Mouse (Mus musculus): ENCODE results near the gene Rfx8. TPM values are rescaled to one million over a fixed set of nuclear protein-coding genes. Genes with fewer than 3 reads are reported as not detected.
"Not testable (repeated sequence)": the region's sequence is repeated elsewhere in the genome, so short reads cannot be mapped to it uniquely, and the experiment has no call there.

The Rfx8 gene
- total RNA-seq, 2 experiments from 2014 or later: not detected

- intact Hi-C loops (cut with DNase I): no loop called here
- no peak for DNase-seq
Measured at GRCm38 (mm10) chr1:39698456-39698855, 22.3 kb downstream of the Rfx8 start.

GRCm38 (mm10) chr1:39695198-39695597 is 25.6 kb downstream of the Rfx8 start:
- intact Hi-C loops (cut with DNase I): no loop called here
- DNase-seq: no peak

- intact Hi-C loops (cut with DNase I): no loop called here
- DNase-seq: no peak
Measured at GRCm38 (mm10) chr1:39694756-39695155, 26.0 kb downstream of the Rfx8 start.

GRCm38 (mm10) chr1:39691974-39692373 is 28.8 kb downstream of the Rfx8 start:
- no peak for DNase-seq
- intact Hi-C loops (cut with DNase I): no loop called here

- intact Hi-C loops (cut with DNase I): no loop called here
Measured at GRCm38 (mm10) chr1:39691061-39691460, 29.7 kb downstream of the Rfx8 start.

GRCm38 (mm10) chr1:39688573-39688972 is 32.2 kb downstream of the Rfx8 start:
- no peak for DNase-seq
- intact Hi-C loops (cut with DNase I): loop anchor here (5.0 kb wide), 2 partner anchors 249 to 289 kb away; no protein-coding TSS in a partner anchor

More at GRCm38 (mm10) chr1:39691061-39691460, 29.7 kb downstream of the Rfx8 start:
- DNase-seq: no peak

- DNase-seq: no peak
- intact Hi-C loops (cut with DNase I): loop anchor here (5.0 kb wide), 2 partner anchors 250 to 290 kb away; no protein-coding TSS in a partner anchor
Measured at GRCm38 (mm10) chr1:39687279-39687678, 33.5 kb downstream of the Rfx8 start.

- intact Hi-C loops (cut with DNase I): loop anchor here (1.0 to 5.0 kb wide), 3 partner anchors 72 to 291 kb away; no protein-coding TSS in a partner anchor
- DNase-seq: peak; percentile 53 to 73
Measured at GRCm38 (mm10) chr1:39685841-39686240, 35.0 kb downstream of the Rfx8 start.

GRCm38 (mm10) chr1:39681638-39682037 is 39.2 kb downstream of the Rfx8 start:
- DNase-seq: no peak
- intact Hi-C loops (cut with DNase I): no loop called here

GRCm38 (mm10) chr1:39680546-39680945 is 40.3 kb downstream of the Rfx8 start:
- intact Hi-C loops (cut with DNase I): loop anchor here (1.0 kb wide), 1 partner anchor 65 kb away; no protein-coding TSS in a partner anchor
- no peak for DNase-seq

- DNase-seq: no peak
Measured at GRCm38 (mm10) chr1:39678883-39679282, 41.9 kb downstream of the Rfx8 start.

GRCm38 (mm10) chr1:39676221-39676876 is 44.4 kb downstream of the Rfx8 start:
- intact Hi-C loops (cut with DNase I): no loop called here
- DNase-seq: no peak

More at GRCm38 (mm10) chr1:39678883-39679282, 41.9 kb downstream of the Rfx8 start:
- intact Hi-C loops (cut with DNase I): no loop called here

GRCm38 (mm10) chr1:39672362-39673105 is 48.3 kb downstream of the Rfx8 start:
- DNase-seq: no peak
- intact Hi-C loops (cut with DNase I): no loop called here

- intact Hi-C loops (cut with DNase I): no loop called here
- DNase-seq: no peak
Measured at GRCm38 (mm10) chr1:39670211-39670935, 50.4 kb downstream of the Rfx8 start.

- intact Hi-C loops (cut with DNase I): no loop called here
- no peak for DNase-seq
Measured at GRCm38 (mm10) chr1:39666751-39667252, 54.0 kb downstream of the Rfx8 start.

- intact Hi-C loops (cut with DNase I): no loop called here
- no peak for DNase-seq
Measured at GRCm38 (mm10) chr1:39664039-39664625, 56.7 kb downstream of the Rfx8 start.

- intact Hi-C loops (cut with DNase I): no loop called here
- DNase-seq: no peak
Measured at GRCm38 (mm10) chr1:39663050-39663449, 57.7 kb downstream of the Rfx8 start.

- intact Hi-C loops (cut with DNase I): no loop called here
- no peak for DNase-seq
Measured at GRCm38 (mm10) chr1:39656976-39657529, 63.7 kb downstream of the Rfx8 start.

- intact Hi-C loops (cut with DNase I): loop anchor here (5.0 kb wide), 1 partner anchor 43 kb away; no protein-coding TSS in a partner anchor
- DNase-seq: not testable (repeated sequence)
Measured at GRCm38 (mm10) chr1:39654901-39655300, 65.9 kb downstream of the Rfx8 start.

GRCm38 (mm10) chr1:39653028-39653427 is 67.8 kb downstream of the Rfx8 start:
- DNase-seq: no peak
- intact Hi-C loops (cut with DNase I): loop anchor here (5.0 kb wide), 1 partner anchor 41 kb away; no protein-coding TSS in a partner anchor

Measured in gastrocnemius, postnatal 36 days (tissue).